Mouse (Mus musculus): ENCODE measurements around the gene Rps8. TPM values are rescaled to one million over a fixed set of nuclear protein-coding genes. Genes with fewer than 3 reads are reported as not detected.

The Rps8 gene
- total RNA-seq, 2 experiments from 2014 or later, result 448 to 449 TPM

DNA sequence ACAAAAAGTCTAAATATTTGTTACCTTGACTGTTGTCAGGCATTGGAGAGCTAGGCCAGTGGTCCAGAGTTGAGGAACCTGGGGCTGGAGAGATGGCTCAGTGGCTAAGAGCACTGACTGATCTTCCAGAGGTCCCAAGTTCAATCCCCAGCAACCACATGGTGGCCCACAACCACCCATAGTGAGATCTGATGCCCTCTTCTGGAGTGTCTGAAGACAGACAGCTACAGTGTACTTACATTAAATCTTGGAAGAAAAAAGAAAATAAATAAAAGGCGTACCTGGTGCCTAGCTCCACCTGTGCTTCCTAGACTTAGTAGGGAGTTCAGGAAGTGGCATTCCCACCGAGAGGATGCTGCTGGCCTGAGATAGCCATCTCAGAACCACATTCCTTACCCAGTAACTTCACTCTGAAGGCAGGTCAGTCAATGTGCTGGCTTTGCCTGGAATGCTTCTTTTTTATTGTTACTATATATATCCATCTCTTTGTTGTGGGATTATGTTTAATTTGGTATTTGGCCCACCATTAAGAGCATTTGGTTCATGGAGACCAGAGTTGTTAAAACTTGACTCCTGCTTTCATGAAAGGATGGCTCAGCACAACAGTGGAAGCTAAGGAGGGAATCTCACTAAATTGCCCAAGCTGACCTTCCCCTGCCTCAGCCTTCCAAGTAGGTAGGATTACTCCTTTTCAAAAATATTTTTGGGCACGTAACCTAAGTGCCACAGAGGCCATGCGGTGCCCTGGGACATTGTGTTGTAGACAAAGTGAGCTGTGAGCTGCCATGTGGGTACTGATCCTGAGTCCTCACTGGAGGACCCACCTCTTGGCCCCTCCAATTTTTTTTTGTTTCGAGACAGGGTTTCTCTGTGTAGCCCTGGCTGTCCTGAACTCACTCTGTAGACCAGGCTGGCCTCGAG, 6.5 kb downstream of the Rps8 start:
- intact Hi-C loops (cut with DNase I), result no loop called here
- DNase-seq (ENCODE audit: low spot score in 2 of 2), result no peak

DNA sequence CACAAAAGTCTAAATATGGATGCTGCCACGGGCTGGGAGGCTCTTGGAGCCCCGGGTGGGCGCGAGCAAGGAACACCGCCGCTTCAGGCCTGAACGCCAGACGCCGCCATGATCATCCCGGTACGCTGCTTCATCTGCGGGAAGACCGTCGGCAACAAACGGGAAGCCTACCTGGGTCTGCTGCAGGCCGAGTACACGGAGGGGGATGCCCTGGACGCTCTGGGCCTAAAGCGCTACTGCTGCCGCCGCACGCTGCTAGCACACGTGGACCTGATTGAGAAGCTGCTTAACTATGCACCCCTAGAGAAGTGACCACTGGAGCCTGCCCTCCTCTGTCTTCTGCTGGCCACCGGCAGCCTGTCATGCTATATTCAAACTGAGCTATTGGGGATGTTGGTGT, 7.2 kb downstream of the Rps8 start:
- intact Hi-C loops (cut with DNase I), result no loop called here
- DNase-seq (ENCODE audit: low spot score in 2 of 2), result no peak

GRCm38 (mm10) chr4:117148047-117148713, 7.9 kb downstream of the Rps8 start:
- intact Hi-C loops (cut with DNase I), result no loop called here
- DNase-seq (ENCODE audit: low spot score in 2 of 2), result no peak

DNA sequence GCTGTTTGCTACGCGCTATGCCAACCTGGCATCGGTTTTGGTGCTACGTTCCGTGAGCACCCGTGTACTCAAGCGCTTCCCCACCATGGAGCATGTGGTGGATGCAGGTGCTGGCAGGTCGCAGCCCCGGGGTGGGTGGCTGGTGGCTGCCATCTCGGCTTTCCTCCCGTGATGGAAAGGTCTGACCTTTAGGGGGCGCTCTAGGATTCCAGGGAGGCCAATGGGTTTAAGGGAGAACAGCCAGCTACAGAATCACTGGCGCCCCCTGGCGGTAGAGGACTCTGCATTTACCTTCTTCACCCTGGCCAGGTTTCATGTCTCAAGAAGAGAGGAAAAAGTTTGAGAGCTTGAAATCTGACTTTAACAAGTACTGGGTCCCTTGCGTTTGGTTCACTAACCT, 9.9 kb downstream of the Rps8 start:
- DNase-seq (ENCODE audit: low spot score in 2 of 2), result peak; percentile 78 to 86
- intact Hi-C loops (cut with DNase I), result no loop called here

- intact Hi-C loops (cut with DNase I), result no loop called here
- DNase-seq (ENCODE audit: low spot score in 2 of 2), result no peak
Observed at GRCm38 (mm10) chr4:117145248-117145647, 10.8 kb downstream of the Rps8 start.

DNA sequence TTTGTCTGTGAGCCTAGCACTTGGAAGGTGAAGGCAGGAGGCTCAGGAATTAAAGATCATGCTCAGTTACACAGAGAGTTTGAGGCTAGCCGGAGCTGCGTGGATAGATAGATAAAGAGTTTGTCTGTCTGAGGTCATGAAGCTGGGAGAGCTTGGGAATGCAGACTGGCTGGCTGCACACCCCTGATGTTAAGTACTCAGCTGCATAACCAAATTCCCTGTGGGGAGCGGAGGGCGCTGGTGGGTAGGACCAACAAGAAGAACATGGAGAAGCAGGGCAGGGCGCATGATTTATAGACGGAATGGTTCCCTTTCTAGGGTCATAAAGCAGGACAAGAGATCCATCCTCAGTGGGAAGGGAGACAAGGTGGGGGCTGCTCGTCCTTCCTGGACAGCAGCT, 13.0 kb downstream of the Rps8 start:
- intact Hi-C loops (cut with DNase I), result loop anchor here (5.0 kb wide), 1 partner anchor 141 kb away; no protein-coding TSS in a partner anchor
- no peak for DNase-seq (ENCODE audit: low spot score in 2 of 2)

DNA sequence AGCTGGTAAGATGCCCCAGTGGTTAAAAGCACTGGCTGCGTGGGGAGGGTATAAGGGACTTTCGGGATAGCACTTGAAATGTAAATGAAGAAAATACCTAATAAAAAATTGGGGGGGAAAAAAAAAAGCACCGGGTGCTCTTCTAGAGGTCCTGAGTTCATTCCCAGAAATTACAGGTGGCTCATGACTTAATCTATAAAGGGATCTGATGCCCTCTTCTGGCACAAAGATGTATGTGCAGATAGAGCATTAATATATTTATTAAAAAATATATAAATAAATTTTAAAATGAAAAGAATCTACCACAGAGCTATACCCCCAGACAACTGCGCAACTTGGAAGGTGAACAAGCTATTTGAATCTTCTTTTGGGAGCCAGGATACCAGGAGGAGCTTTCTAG, 15.4 kb downstream of the Rps8 start:
- intact Hi-C loops (cut with DNase I), result loop anchor here (5.0 kb wide), 1 partner anchor 138 kb away; no protein-coding TSS in a partner anchor
- DNase-seq (ENCODE audit: low spot score in 2 of 2), result no peak

GRCm38 (mm10) chr4:117139217-117139612, 16.8 kb downstream of the Rps8 start:
- intact Hi-C loops (cut with DNase I), result no loop called here

DNA sequence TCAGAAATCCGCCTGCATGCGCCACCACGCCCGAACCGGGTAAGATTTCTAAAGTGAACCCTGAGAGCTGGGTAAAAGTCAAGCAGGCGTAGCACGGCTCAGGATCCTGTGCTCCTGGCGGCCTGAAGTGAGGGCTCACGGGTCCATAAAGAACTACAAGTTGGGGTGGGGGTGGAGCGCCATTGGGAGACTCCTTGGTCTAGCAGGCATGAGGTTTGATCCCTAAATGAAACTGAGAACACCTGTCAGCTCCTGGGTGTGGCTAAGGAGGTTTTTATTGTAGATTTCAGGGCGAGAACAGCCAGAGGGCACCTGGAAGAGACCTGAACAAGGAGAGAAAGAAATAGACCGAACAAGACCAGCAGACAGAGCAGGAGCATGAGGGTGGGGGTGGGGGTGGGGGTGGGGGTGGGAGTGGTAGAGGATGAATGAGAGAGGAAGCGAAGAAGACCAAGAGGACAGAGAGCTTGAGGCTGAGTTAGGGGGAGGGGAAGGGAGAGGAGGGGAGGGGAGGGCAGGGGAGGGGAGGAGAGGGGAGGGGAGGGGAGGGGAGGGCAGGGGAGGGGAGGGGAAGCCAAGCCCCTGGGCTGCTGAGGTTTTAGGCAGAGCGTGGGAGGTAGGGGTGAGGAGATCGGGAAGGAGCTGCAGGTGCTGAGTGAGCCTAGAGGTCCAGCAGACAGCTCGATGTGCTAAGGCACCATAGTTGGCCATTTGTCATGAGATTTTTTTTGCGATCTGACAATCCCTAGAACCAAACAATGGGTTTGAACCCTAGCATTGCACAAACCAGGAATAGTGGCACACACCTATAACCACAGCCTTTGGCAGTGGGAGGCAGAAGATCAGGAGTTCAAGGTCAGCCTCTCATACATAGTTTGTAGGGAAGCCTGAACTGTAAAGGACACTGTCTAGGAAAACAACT, 17.5 kb downstream of the Rps8 start:
- intact Hi-C loops (cut with DNase I), result no loop called here
- no peak for DNase-seq (ENCODE audit: low spot score in 2 of 2)

More at GRCm38 (mm10) chr4:117139217-117139612, 16.8 kb downstream of the Rps8 start:
- peak in 1 of 2 experiments; percentile 52 for DNase-seq (ENCODE audit: low spot score in 2 of 2)

DNA sequence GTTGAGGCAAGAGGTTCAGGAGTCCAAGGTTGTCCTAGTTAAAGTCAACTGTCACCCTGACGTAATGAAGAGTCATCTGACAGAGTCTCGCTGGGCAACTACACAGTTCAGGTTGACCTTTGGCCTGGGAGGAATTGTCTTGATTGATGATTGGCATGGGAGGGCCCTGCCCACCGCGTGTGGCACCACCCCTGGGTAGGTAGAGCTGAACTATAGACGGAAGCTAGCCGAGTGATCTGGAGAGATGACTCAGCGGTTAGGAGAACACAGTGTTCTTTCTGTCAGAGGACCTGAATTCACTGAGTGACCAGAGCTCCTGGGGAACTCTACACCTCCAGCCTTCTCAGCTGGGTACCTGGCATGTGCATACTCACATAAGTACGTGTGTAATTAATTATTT, 20.0 kb downstream of the Rps8 start:
- DNase-seq (ENCODE audit: low spot score in 2 of 2), result no peak
- intact Hi-C loops (cut with DNase I), result no loop called here

- intact Hi-C loops (cut with DNase I), result no loop called here
- no peak for DNase-seq (ENCODE audit: low spot score in 2 of 2)
Observed at GRCm38 (mm10) chr4:117134601-117134995, 21.4 kb downstream of the Rps8 start.

- intact Hi-C loops (cut with DNase I), result no loop called here
Observed at GRCm38 (mm10) chr4:117133817-117134600, 22.0 kb downstream of the Rps8 start, which contains the start of gene Plk3. Gene Plk3 (minus strand): TSS chr4:117133963.

GRCm38 (mm10) chr4:117133366-117133796, 22.7 kb downstream of the Rps8 start:
- intact Hi-C loops (cut with DNase I), result no loop called here
- DNase-seq (ENCODE audit: low spot score in 2 of 2), result no peak

More at GRCm38 (mm10) chr4:117133817-117134600, 22.0 kb downstream of the Rps8 start, which contains the start of gene Plk3:
- peak; percentile 97 to 98 for DNase-seq (ENCODE audit: low spot score in 2 of 2)

- intact Hi-C loops (cut with DNase I), result no loop called here
Observed at GRCm38 (mm10) chr4:117132794-117133143, 23.3 kb downstream of the Rps8 start.

GRCm38 (mm10) chr4:117131890-117132793, 23.9 kb downstream of the Rps8 start:
- no peak for DNase-seq (ENCODE audit: low spot score in 2 of 2)
- intact Hi-C loops (cut with DNase I), result no loop called here

More at GRCm38 (mm10) chr4:117132794-117133143, 23.3 kb downstream of the Rps8 start:
- DNase-seq (ENCODE audit: low spot score in 2 of 2), result no peak

- intact Hi-C loops (cut with DNase I), result no loop called here
- no peak for DNase-seq (ENCODE audit: low spot score in 2 of 2)
Observed at GRCm38 (mm10) chr4:117131198-117131597, 24.8 kb downstream of the Rps8 start.

DNA sequence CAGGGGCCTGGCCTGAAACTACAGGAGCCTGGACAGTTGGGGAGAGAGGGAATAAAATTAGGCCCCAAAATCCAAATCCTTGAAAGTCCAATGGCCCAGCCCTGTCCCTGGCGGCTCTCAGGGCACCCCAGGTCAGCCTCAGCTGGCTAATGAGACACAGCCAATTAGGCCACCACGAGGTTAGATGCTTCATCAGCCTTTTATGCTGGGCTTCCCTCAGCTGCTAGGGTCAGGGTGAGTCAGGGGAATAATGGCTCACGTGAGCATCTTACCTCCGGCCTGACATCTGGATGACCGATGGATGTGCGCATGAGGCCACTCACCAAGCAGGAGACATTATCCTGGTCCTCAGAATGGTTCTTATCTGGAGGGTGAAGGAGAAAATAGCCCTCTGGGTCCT, 25.3 kb downstream of the Rps8 start:
- intact Hi-C loops (cut with DNase I), result no loop called here

More for the DNA sequence above, 25.3 kb downstream of the Rps8 start:
- no peak for DNase-seq (ENCODE audit: low spot score in 2 of 2)

Measured in left cerebral cortex, postnatal 14 days (tissue).